ENCODE assay signal across 16 mouse cellular contexts in genomic region chr6:71302097-71302731, GRCm38 (mm10). TPM values are rescaled to one million over a fixed set of nuclear protein-coding genes. Genes with fewer than 3 reads are reported as not detected.
DNase-seq lines count a peak whose midpoint lies in the region; ATAC-seq and TF ChIP-seq lines count a peak whose summit lies in the region.
"Had no signal": no experiment of that assay in that cellular context is flagged by ENCODE, and none has a peak within 500 bp of the region (broad histone marks: within the 10 kb centered on the region; RNA-seq: fewer than 3 reads in every experiment).

No protein-coding gene starts in this region.

- no peak overlapping the region for H3K4me3 ChIP-seq in forebrain, embryonic 14.5 days (ENCODE audit: low read depth, low read length)
- H3K4me3 ChIP-seq in forebrain, embryonic 10.5 days = no peak overlapping the region
- H3K4me3 ChIP-seq in left cerebral cortex, adult 2 months = no peak overlapping the region
- no peak overlapping the region for H3K4me3 ChIP-seq in thymus, adult 2 months (ENCODE audit: control insufficient read depth, insufficient read depth, low read length)
- H3K4me3 ChIP-seq in hindbrain, embryonic 13.5 days = no peak overlapping the region
- H3K4me3 ChIP-seq: erythroblast, embryonic 14.5 days had no signal

- no peak for ATAC-seq in forebrain, embryonic 14.5 days
- no peak for ATAC-seq in hindbrain, embryonic 13.5 days (ENCODE audit: low FRiP score)

- intact Hi-C loops in left cerebral cortex, adult 2 months (cut with DNase I) = loop anchor here (5.0 kb wide), 1 partner anchor 95 kb away; no protein-coding TSS in a partner anchor

- peak; percentile 1 for DNase-seq in forebrain, embryonic 14.5 days (ENCODE audit: low spot score)
- DNase-seq in forebrain, embryonic 10.5 days (ENCODE audit: extremely low spot score, low spot score) = no peak
- DNase-seq in left cerebral cortex, adult 2 months (ENCODE audit: extremely low spot score in 1 of 2, low spot score in 2 of 2) = no peak
- no peak for DNase-seq in left cerebral cortex, adult 9 months (ENCODE audit: low spot score in 2 of 2)
- peak; percentile 9 for DNase-seq in MN1 (ENCODE audit: low spot score)
- peak; percentile 87 for DNase-seq in thymus, adult 2 months
- no peak for DNase-seq in layer of hippocampus, postnatal 36 days
- DNase-seq: B cell, adult 2 months; cerebellum, postnatal 36 days; kidney, postnatal 10 days had no signal

- no peak overlapping the region for H3K9ac ChIP-seq in forebrain, embryonic 14.5 days (ENCODE audit: low read length)
- H3K9ac ChIP-seq in hindbrain, embryonic 13.5 days = no peak overlapping the region
- H3K9ac ChIP-seq: hindbrain, embryonic 14.5 days; liver, embryonic 14.5 days had no signal

- no peaks in the 10 kb centered on the region for H3K27me3 ChIP-seq in forebrain, embryonic 14.5 days (replicated peaks; ENCODE audit: control insufficient read depth, insufficient read depth, low read length)
- no peaks in the 10 kb centered on the region for H3K27me3 ChIP-seq in forebrain, embryonic 10.5 days (ENCODE audit: poor library complexity, severe bottlenecking)
- H3K27me3 ChIP-seq in thymus, adult 2 months (ENCODE audit: control insufficient read depth, insufficient read depth, low read length) = no peaks in the 10 kb centered on the region
- no peaks in the 10 kb centered on the region for H3K27me3 ChIP-seq in hindbrain, embryonic 13.5 days

- H3K9me3 ChIP-seq in forebrain, embryonic 14.5 days (replicated peaks; ENCODE audit: control insufficient read depth, low read length) = no peaks in the 10 kb centered on the region
- H3K9me3 ChIP-seq in forebrain, embryonic 10.5 days = no peaks in the 10 kb centered on the region
- no peaks in the 10 kb centered on the region for H3K9me3 ChIP-seq in hindbrain, embryonic 13.5 days

- peak; percentile 40 for TF ChIP-seq CTCF in left cerebral cortex, adult 2 months (IDR thresholded peaks at IDR 0.05)
- peak; percentile 45; the same call in 1 of the 2 replicates for TF ChIP-seq CTCF in thymus, adult 2 months (IDR thresholded peaks at IDR 0.05; ENCODE audit: borderline replicate concordance, control insufficient read depth, extremely low read depth, insufficient read depth, low read length, poor library complexity)

- H3K4me2 ChIP-seq in forebrain, embryonic 14.5 days (ENCODE audit: low read length) = no peak overlapping the region
- no peak overlapping the region for H3K4me2 ChIP-seq in hindbrain, embryonic 13.5 days
- H3K4me2 ChIP-seq: hindbrain, embryonic 14.5 days had no signal

- TF ChIP-seq POLR2A in thymus, adult 2 months (IDR thresholded peaks at IDR 0.05; ENCODE audit: control insufficient read depth, extremely low read depth, insufficient read depth, low read length, poor library complexity) = peak; percentile 34; the same call in 1 of the 2 replicates

- no peaks in the 10 kb centered on the region for H3K36me3 ChIP-seq in forebrain, embryonic 14.5 days (ENCODE audit: control insufficient read depth, insufficient read depth, low read length)
- no peaks in the 10 kb centered on the region for H3K36me3 ChIP-seq in forebrain, embryonic 10.5 days (replicated peaks)
- no peaks in the 10 kb centered on the region for H3K36me3 ChIP-seq in thymus, adult 2 months (ENCODE audit: control insufficient read depth, insufficient read depth, low read length)
- no peaks in the 10 kb centered on the region for H3K36me3 ChIP-seq in hindbrain, embryonic 13.5 days

- no peaks in the 10 kb centered on the region for H3K4me1 ChIP-seq in forebrain, embryonic 14.5 days (ENCODE audit: control insufficient read depth, insufficient read depth, low read length)
- H3K4me1 ChIP-seq in forebrain, embryonic 10.5 days = 0 out of 2 replicates have a peak, but pooled peaks cover 4% of the 10 kb centered on the region
- H3K4me1 ChIP-seq in thymus, adult 2 months (replicated peaks; ENCODE audit: control insufficient read depth, insufficient read depth, low read length) = peaks cover 45% of the 10 kb centered on the region
- no peaks in the 10 kb centered on the region for H3K4me1 ChIP-seq in hindbrain, embryonic 13.5 days (replicated peaks)

- no peak overlapping the region for H3K27ac ChIP-seq in forebrain, embryonic 14.5 days (ENCODE audit: low read depth, low read length)
- H3K27ac ChIP-seq in forebrain, embryonic 10.5 days = no peak overlapping the region
- H3K27ac ChIP-seq in left cerebral cortex, adult 2 months = no peak overlapping the region
- peak overlapping the region; percentile 89 for H3K27ac ChIP-seq in thymus, adult 2 months (ENCODE audit: control insufficient read depth, insufficient read depth, low read length)
- no peak overlapping the region for H3K27ac ChIP-seq in hindbrain, embryonic 13.5 days
- H3K27ac ChIP-seq: hindbrain, embryonic 14.5 days; liver, embryonic 14.5 days had no signal

- 79% methylated on average over 6 of the region's 6 CpGs for WGBS in forebrain, embryonic 14.5 days
- WGBS in forebrain, embryonic 10.5 days = 75% methylated on average over 6 of the region's 6 CpGs
- WGBS in thymus, adult 2 months = 25% methylated on average over 6 of the region's 6 CpGs
- WGBS in hindbrain, embryonic 13.5 days = 67% methylated on average over 6 of the region's 6 CpGs

RNA-seq across cellular contexts. Expression of gene Smyd1, which starts 19.8 kb away (rescaled TPM):
- polyA plus RNA-seq in forebrain, embryonic 14.5 days (2014; fragmentation: Nextera tagmentation; extraction: Ambion mirVana) = 0.08 and 0.21 TPM in 2 replicates
- 0.09 and 0.15 TPM in 2 replicates for polyA plus RNA-seq in forebrain, embryonic 10.5 days (2016; fragmentation: Nextera tagmentation; extraction: Ambion mirVana)
- total RNA-seq in left cerebral cortex, adult 2 months (2021) = under 1 TPM; 0.61 to 0.72 TPM
- polyA plus RNA-seq in thymus, adult 2 months (2012; rRNA removed) = 9.6 and 15.1 TPM in 2 replicates
- under 1 TPM; 0.47 to 0.86 TPM for total RNA-seq in layer of hippocampus, postnatal 36 days (2021)
- 0.35 and 0.43 TPM in 2 replicates for polyA plus RNA-seq in hindbrain, embryonic 13.5 days (2015; fragmentation: Nextera tagmentation; extraction: Ambion mirVana)
- polyA plus RNA-seq: erythroblast, embryonic 14.5 days had no signal

RNA-seq across cellular contexts. Expression of gene Cd8b1, which starts 20.4 kb away (rescaled TPM):
- polyA plus RNA-seq in forebrain, embryonic 14.5 days (2014; fragmentation: Nextera tagmentation; extraction: Ambion mirVana) = not detected in 2 replicates
- polyA plus RNA-seq in forebrain, embryonic 10.5 days (2016; fragmentation: Nextera tagmentation; extraction: Ambion mirVana) = 0.09 TPM in 1 of 2 replicates, not detected in the other
- total RNA-seq in left cerebral cortex, adult 2 months (2021) = not detected
- polyA plus RNA-seq in thymus, adult 2 months (2012; rRNA removed) = 712 and 845 TPM in 2 replicates
- total RNA-seq in layer of hippocampus, postnatal 36 days (2021) = not detected
- polyA plus RNA-seq in hindbrain, embryonic 13.5 days (2015; fragmentation: Nextera tagmentation; extraction: Ambion mirVana) = 0.10 TPM in 1 of 2 replicates, not detected in the other
- total RNA-seq: left cerebral cortex, postnatal 14 days had no signal
- polyA plus RNA-seq: erythroblast, embryonic 14.5 days; hindbrain, embryonic 14.5 days; liver, embryonic 14.5 days; neural tube, embryonic 11.5 days had no signal

RNA-seq across cellular contexts. Expression of gene Krcc1, which starts 30.7 kb away (rescaled TPM):
- 23.6 and 24.2 TPM in 2 replicates for polyA plus RNA-seq in forebrain, embryonic 14.5 days (2014; fragmentation: Nextera tagmentation; extraction: Ambion mirVana)
- polyA plus RNA-seq in forebrain, embryonic 10.5 days (2016; fragmentation: Nextera tagmentation; extraction: Ambion mirVana) = 30.1 and 31.9 TPM in 2 replicates
- total RNA-seq in left cerebral cortex, adult 2 months (2021) = 10 to 100 TPM; 12.2 to 13.1 TPM
- polyA plus RNA-seq in thymus, adult 2 months (2012; rRNA removed) = 7.7 and 8.9 TPM in 2 replicates
- total RNA-seq in layer of hippocampus, postnatal 36 days (2021) = 10 to 100 TPM; 17.2 to 17.4 TPM
- polyA plus RNA-seq in hindbrain, embryonic 13.5 days (2015; fragmentation: Nextera tagmentation; extraction: Ambion mirVana) = 24.2 and 25.5 TPM in 2 replicates

Comparison
In these comparisons a context has a peak if more than half of its experiments do, and no peak if none do; other contexts are left out.
1. DNase-seq: peak in forebrain, embryonic 14.5 days (single experiment), MN1 (single experiment) and thymus, adult 2 months (single experiment); none in forebrain, embryonic 10.5 days (single experiment), left cerebral cortex, adult 2 months (0 of 2), left cerebral cortex, adult 9 months (0 of 2) and layer of hippocampus, postnatal 36 days (0 of 2).
2. RNA of gene Cd8b1, which starts 20.4 kb away (polyA plus RNA-seq): 712 to 845 TPM in thymus, adult 2 months; 0.10 TPM in hindbrain, embryonic 13.5 days, 0.09 TPM in forebrain, embryonic 10.5 days and not detected in forebrain, embryonic 14.5 days; every median in the first group is over 100 times any median in the second.